Mouse (Mus musculus) right cerebral cortex, postnatal 14 days (tissue): ENCODE results near the gene Sdr42e1.

Source experiments
- DNase-seq: peaks from one replicate; pipeline ENCODE4 v3.0.0; 2022

Gene Sdr42e1

DNA sequence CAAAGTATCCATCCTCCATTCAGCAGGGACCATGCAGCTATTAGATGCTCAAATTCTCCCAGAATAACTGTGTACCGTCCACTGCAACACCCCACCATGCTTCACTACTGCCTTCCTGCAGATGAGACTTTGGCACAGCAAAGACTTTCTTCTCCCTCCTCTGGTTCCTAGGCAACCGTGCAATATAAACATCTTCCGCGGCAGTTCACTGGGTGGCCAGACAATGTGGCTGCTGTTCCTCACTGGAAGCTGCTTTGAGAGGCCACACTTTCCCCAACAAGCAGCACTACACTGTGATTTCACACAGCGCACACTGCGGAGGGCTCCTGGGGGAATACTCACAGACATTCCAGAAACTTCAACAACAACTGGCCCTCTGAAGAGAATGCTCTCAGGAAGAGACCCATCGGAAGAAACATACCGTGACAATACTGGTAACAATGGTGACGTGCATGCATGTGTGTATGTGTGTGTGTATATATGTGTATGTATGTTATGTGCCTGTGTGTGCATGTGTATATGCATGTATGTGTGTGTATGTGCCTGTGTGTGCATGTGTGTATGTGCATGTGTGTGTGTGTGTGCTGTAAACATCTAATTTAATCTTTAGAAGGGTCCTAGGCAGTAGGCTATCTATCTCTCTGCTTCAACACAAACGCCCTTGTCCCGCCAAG is 13.0 kb downstream of the Sdr42e1 start:
- DNase-seq = peak; percentile 18

DNA sequence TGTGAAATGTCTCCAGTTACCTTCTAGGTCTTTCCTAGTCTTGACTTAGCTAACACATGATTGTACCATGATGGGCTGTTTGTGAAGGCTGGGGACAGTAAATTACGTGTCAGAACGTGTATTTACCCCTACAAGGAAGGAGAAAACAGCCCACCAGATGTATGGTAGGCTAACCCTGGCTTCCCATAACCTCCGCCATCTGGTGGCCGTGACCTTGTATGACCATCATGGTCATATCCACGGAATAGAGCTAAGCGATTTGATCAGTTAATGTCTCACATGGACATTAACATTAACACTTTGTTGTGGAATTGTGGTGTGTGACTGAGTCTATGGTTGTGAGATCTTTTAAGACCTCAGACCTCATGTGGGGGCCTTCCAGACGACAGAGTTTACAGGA is 14.5 kb downstream of the Sdr42e1 start:
- no peak for DNase-seq

DNA sequence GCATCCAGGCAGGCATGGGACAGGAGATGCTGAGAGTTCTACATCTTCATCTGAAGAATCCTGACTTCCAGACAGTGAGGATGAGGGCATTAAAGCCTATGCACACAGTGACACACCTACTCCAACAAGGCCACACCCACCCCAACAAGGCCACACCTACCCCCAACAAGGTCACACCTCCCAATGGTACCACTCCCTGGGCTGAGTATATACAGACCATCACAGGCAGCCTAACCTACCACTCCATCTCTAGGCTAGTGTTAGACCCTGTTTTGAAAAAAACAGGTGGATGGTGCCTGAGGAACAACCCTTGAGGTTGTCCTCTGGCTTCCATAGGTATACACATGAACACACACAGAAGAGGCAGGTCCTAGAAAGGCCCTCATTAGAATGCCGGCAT is 21.2 kb downstream of the Sdr42e1 start:
- DNase-seq = no peak

DNA sequence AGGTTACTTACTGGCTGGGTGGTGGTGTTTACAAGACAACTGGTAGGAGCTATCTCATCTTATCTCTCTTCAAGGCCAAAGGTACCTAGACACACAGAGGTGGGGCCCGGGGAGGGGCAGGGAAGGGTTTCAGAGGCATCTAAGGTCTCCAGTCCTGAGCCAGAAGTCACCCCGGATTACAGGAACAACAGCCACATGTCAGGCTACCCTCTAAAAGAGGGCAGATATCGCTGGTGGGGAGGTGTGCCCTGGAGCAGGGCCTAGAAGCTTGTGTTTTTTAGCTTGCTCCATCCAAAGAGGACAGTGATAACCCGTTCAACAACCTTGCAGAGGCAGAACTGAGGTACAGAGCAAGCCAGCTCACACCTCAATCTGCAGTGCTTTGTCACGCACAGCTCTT is 27.0 kb downstream of the Sdr42e1 start:
- DNase-seq = no peak

DNA sequence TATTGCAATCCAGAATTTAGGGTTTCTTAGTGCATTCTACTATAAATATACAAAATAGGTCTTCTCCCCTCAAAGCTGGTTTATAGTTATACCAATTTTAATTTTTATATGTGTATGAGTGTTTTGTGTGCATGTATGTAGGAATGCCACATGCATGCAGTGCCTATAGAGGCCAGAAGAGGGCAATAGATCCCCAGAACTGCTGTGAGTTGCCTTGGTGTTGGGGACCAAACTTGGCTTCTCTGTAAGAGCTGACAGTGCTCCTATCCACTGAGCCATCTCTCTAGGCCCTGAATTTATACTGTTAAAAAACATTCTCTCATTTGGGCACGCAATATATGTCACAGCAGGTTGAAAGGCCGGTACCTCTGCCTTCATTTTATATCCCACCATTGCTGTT is 27.5 kb downstream of the Sdr42e1 start:
- DNase-seq = peak; percentile 70

DNA sequence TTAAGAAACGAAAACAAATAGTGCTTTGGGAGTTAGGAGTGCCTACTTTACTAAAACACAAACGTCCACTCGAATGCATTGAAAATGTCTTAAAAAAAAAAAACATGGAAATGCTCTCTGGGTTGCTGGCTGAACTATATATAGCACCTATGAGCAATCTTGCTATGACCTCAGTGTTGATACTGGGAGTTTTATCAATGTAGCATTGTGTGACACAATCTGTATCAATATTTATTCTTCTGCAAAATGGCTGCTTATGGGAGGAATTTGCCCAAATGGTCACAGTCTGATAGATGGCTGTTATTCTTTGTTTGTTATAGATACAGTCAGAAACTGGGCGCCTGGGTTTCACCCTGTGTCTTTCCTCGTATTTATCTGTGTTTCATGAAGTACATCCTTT is 28.0 kb downstream of the Sdr42e1 start:
- DNase-seq = no peak

DNA sequence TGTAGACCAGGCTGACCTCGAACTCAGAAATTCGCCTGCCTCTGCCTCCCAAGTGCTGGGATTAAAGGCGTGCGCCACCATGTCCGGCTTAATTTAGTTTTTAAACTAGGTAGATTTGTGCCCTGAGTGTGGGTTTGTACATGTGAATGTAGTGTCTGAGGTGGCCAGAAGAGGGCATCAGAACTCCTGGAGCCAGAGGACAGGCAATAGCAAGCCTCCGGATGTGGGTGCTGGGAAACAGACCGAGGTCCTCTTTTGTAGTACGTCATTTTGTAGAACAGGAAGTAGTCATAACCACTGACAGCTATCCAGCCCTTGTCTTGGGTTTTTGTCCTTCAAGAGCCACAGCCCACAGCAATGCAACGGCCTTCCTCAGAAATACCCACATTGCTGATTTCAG is 33.9 kb downstream of the Sdr42e1 start:
- DNase-seq = no peak

DNA sequence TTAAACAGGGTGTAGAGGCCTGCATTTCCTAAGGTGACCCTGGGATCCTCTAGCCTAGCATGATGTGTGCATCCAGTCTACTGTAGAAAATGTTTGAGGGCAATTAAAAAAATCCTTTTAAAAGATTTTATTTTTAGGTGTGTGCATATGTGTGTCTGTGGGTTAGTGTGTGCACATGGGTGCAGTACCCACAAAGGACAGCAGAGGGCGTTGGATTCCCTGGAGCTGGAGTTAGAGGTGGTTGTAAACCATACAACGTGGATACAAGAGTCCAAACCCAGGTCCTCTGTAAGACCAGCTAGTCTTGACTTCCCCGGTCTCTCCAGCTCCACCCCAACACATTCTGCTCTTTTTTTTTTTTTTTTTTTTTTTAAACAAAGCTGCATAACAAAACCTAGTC is 36.0 kb downstream of the Sdr42e1 start:
- DNase-seq = no peak

DNA sequence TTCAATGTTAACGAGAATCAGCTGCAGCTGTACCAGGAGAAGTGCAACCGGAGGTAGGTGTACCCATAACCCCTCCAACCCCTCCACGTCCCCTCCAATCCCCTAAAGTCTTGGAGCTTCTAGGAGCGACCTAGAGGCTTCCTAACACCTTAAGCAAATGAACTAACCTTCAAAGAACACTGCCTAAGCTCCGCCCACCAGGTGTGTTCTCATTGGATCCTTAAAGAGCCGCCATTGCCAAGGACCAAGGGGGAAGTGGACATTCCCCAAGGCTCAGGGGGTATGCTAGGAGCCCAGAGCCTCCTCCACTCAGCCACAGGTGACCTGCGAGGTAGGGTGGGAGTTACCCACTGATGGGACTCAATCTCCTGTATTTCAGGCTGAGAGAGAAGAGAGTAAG is 39.1 kb downstream of the Sdr42e1 start:
- no peak for DNase-seq

DNA sequence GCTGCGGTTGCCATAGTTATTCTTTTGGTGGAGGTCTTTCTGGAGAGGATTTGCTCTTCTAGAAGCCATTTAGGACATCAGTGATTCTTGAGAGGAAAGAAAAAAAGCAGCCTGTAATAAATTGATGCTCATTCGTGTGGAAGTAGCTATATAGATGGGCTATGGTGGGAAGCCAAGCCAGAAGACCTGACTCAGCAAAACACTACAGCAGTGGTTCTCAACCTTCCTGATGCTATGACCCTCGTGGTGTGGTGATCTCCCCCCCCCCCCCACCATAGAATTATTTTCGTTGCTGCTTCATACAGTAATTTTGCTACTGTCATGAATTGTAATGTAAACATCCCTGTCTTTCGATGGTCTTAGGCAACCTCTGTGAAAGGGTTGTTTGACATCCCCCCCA is 41.0 kb downstream of the Sdr42e1 start:
- DNase-seq = no peak

DNA sequence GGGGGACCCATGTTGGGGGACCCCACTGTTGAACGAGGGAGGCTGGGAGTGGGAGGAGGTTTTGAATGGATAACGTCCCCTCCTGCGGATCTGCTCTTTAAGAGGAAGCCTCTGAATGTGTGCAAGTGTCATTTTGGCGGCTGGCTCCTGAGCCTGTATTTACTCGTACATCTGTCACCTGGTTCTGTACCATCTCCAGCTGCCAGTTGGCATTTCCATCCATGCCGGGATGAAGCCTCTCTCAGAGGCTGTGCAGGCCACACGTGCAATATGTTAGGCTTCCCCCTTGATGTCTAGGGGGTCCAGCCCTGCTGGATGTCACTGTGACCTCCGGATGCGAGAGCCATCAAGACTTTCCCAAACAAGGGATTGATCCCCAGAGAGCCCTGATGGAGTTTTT is 46.4 kb downstream of the Sdr42e1 start:
- DNase-seq = no peak

DNA sequence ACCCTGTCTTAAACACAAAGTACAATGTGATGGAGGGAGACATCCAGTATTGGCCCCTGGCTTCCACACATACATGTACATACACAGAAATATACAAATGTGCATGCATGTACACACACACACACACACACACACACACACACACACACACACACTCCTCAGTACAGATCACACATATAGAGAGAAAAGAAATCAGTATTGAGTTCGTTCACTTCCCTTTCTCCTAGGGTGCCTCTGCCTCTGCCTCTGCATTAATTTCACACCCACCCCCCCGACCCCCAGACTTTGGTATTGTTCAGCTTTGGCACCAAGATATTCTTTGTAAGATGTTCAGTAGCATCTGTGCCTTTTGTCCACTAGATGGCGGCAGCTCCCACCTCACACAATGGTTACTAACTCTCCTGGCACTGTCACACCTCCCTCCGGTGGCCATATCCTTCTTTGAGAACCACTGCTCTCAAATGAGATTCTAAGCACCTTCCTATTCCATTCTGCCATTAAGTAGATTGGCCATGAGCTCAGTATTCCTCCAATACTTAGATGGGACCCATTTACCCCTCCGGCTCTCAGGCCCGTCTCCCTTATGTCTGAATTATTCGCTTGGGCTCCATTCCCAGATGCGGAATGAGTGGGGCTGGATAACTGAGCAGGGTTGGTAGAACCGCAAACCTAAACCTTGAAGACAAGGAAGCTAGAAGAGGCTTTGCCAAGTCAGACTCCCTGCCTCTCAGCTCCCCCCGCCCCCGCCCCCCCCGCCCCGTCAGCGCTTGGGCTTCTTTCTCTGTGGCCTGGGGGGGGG is 47.2 kb downstream of the Sdr42e1 start:
- DNase-seq = peak; percentile 65

DNA sequence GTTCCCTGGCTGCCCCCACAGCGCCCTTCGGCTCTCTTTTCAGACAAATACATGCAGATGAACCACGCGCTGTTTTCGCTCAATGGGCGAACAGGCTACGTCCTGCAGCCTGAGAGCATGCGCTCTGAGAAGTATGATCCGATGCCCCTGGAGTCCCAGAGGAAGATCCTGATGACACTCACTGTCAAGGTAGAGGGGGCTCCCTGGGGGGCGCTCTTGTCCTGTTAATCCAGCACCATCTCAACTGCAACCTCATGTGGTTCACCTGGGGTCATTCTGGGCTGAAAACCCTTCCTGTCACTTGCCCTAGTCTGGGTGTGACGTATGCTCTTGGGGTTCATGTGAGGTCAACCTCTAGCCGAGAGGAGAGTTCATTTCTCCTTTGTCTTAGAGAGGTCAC is 60.6 kb downstream of the Sdr42e1 start:
- no peak for DNase-seq
